Mouse (Mus musculus): ENCODE results near the gene Gmds.

The Gmds gene

DNA sequence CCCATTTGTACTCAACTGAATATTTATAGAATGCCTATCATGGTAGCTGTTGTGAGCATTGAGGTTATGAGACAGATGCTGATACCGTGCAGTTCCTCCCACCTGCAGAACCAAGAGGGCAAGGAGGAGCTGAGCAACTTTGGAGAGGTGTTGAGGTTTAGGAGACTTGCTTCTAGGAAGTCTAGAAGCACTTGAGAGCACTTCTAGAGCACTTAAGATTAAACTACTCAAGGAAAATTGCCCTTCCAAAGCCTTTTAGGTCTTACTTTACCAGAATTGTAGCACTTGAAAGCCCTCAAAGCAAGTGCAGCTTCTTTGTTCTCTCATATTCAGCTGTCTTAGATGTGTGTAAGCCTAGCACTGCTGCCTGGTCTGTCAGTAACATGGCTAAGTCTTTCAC lies 409.2 kb downstream of the Gmds start:
- no peak for DNase-seq

DNA sequence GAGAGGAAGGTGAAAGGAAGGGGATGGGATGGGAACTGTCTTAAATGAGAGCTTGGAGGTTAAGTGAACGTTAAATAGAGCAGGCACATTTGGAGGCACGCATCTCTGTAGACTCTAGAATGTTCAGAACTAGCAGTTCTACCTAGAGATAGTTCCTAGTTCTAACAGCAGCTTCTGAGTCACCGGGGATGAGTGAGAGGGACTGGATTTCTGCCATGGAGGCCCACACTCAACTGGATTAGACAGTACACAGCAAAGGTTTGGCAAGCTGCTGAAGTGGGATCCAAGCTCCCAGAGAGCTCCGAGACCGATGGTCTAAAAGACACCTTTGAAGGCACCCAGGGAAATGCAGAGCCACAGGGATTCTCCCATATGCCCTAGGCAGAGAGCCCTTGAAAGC lies 411.9 kb downstream of the Gmds start:
- no peak for DNase-seq

DNA sequence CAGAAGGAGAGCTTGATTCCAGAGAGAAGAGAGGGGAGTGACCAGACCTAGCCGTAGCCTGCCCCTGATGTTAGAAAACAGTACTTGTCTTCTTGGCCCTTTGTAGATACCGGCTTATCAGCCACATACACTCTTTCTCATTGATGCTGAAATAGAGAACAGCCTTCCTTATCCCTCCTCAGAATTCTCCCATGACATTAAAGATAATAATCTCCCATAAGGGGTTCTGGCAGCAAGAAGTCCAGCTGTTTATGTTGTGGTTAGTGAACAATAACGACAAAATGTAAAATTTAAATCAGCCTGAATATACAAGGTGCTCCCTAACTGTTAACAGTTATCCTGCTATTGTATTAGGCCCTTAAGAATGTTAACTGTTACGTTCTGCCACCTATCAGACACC lies 414.0 kb downstream of the Gmds start:
- DNase-seq = no peak

DNA sequence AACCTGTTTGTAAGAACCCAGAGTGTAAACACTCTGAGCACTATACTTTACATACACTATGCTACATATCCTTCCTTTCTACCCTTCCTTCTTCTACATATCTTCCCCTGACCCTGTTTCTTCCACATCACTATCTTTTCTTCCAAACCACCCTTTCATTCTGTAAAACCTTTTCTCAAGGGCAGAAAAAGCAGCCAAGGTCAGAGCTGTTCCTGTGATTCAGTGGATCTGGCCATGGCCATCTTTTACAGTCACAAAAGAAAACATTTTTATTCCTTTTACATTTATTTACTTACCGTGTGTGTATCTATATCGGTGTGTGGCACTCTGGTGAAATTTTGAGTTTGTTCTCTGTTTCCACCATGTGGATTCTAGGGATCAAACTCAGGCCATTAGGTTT lies 418.8 kb downstream of the Gmds start:
- DNase-seq = no peak

DNA sequence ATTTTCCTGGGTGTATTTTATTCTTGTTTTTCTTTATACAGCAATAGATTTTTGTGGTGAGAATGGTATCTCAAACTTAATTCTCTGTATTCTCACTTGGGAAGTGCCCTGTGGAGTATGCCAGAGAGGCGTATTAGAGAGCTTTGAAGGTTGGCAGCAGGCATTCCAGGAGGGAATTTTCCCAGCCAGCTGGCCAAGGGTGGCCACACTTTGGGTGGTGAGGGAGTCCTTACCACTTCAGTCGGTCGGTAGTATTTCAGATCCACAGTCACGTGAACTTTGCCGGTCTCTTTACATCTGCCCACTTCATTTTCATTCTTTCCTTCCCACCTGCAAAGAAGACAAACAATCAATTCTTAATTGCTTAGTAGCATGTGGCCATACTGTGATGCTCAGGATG lies 421.2 kb downstream of the Gmds start:
- peak; percentile 46 for DNase-seq

DNA sequence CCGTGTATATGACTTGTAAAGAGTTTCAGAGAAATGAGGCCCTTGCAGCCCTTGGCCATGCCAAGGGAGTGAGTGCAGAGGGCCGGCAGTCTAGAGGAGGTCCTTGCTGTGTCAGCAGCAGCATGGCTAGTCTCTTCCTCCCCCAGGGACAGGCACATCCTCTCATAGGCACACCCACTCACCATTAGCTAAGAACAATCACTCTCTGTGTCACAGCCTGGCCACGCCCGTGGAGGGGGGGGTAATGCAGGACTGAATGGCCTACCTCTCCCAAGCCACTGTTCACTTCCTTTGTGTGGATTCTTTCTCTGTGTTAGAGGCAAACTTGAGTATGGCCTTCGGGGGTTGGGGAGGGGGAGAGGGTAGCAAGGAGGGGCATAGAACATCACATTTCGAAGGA lies 422.8 kb downstream of the Gmds start:
- DNase-seq = peak; percentile 96

DNA sequence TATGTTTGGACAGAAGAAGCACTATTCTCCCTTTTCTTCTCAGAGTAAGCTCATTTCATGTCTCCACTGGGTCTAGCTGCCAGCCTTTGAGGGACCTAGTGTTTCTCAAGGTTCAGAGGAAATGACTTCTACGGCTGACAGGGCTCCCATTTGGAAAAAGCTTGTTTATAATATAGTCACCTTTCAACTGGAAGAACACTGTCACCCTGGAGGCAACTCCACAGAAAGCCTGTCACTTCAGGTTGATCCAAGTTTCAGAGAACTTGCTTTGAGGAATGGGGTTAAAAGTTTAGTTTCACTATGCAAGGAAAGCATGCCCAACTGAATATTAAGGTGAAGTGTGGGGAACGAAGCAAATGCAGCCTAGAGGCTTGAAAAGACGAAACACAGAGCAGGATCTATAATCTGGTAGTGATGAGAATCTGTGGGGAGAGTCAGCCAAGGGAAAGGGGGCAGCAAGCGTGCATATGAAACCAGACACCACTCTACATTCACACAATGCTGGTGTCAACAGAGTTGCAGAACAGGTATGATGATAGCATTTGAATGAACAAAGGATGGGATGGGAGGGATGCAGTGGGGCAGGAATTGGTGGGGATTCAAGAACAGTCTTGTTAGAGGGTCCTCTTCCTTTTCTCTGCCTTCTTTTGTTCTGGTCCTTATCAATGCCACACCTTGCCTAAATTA lies 423.5 kb downstream of the Gmds start:
- peak; percentile 74 for DNase-seq

DNA sequence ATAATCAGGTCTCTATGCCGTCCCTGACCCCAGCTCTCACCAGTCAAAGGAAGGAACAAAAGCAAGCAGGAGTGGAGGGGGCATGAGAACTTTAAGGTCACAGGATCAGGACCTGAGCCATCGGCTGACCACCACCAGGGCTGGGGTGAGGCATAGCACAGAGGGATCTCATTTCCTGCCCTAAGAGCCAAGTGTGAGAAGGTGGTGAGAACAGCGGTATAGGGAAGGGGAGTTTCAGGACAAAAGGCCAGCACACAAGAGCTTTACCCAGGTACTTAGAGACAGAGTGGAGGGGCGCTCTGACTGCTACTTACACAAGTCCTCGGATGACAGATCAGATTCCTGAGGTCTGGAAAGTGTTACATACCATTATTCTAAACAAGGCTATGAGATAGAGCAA lies 426.6 kb downstream of the Gmds start:
- DNase-seq = peak; percentile 84

DNA sequence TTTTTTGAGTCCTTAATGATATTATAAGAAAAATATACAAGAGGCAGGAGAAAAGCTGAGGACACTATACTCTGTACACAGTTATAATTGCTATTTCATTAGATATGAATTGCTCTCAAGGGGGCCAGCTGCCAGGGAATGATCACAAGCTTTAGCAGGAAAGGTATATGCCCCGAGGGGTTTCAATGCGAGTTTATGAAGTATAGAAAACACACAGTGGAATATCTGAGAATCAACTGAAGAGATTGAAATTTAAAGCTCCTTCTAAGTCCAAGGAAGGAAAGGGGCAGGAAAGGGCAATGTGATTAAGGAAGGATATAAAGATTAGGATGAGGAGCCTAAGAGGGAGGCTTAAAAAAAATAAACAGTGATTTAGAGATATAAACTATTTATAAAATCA lies 427.2 kb downstream of the Gmds start:
- peak; percentile 35 for DNase-seq

DNA sequence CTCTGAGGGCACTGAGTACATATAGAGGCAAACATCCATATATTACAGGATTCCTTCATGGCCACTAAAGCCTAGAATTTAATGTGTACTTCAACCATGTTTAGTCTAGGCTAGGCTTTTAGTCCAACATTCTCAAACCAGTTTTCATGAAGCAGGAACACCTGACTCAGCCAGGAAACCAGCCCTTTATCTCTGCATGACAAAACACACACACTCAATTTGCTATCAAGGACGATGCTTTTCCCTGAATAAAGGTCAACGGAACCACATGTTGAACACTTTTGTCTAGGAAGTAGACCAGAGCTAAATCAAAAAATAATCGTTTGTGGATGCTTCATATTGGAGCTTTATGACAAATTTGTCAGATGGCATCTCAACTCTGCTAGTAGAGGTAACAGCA lies 429.5 kb downstream of the Gmds start:
- DNase-seq = peak; percentile 55

DNA sequence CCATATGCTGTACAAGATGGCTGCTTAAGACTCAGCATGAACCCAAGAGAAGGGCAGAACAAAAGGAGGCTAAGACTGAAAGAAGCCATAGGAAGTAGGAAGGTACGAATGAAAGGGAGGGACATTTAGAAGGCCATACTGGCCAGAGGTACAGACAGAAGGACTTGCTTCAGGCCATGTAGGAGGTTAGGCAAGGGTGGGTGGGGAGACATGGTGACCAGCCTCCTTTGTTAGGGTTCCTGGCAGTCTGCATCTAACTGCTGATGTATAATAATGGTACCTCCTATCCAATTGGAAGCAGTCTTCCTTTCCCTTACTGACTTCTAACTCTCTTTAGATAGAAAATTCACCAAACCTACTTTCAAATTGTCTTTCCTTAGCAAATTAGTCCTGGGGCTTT lies 432.0 kb downstream of the Gmds start:
- DNase-seq = no peak

DNA sequence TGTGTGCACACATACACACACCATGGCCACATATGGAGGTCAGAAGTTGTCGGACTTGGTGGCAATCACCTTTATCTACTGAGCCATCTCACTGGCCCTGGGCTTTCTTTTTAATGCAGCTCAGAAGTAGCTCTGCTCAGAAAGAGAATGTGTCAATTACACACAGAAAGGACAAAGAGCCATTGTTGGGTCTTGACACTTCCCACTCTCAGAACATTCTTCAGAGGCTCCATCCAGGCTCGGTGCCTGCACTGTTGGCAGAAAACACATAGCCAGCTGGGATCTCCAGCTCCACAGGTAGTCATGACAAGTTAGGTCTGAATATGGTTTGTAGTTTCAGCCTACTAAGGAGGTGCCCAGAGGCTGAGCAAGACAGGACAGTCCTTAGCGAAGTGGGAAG lies 438.3 kb downstream of the Gmds start:
- DNase-seq = peak; percentile 63

DNA sequence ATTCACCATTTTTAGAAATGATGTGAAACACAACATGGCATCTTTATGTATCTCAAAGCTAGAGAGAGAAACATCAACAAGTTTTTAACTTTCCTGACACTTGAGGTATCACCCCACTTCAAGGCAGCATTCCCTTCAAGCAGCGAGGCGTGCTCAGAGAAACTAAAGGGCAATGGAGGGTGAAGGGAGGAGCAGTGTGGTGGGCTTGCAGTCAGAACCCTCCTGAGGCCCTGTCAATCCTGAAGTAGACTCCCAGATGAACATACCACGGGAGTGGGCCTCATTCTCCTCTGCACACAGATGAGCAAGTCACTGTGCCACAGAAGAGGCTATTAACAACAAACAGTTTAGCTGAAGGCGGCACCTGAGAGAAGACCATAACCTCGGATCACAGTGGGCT lies 439.1 kb downstream of the Gmds start:
- peak; percentile 49 for DNase-seq

DNA sequence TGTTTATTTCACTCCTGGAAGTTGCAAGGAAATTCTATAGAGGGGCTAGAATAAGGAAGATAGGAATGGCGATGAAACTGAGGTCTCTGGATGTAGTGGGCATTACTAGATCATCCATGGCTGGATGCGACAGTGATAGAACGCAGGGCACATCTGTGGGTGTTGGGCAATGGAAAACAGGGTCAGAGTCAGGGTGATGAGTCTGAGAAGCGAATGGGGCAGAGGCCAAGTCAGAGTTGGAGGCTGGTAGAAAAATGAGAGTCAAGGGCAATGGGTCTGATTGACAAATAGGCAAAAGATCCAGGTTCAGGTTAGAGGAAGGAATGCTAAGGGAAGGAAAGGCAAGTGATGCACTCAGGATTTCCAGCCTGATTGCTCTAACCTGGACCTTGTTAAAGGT lies 441.0 kb downstream of the Gmds start:
- DNase-seq = peak; percentile 31

DNA sequence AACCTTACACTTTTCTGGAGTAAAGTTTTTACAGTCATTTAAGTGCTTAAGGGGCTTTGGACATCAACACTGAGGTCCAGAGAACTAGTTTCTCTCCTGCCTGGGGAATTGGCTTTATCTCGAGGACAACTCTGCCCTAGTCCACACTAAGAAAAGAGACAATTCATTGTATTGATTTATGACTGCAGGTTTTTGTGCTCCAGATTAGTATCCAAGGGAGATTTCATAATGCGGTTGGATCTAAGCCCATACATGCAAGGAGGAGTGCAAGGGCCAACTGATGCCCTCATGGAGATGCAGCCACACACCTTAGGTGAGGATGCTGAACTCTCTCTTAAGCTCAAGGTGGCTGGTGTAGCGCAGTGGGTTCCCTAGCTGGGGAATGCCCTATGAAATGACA lies 444.0 kb downstream of the Gmds start:
- DNase-seq = peak; percentile 22

DNA sequence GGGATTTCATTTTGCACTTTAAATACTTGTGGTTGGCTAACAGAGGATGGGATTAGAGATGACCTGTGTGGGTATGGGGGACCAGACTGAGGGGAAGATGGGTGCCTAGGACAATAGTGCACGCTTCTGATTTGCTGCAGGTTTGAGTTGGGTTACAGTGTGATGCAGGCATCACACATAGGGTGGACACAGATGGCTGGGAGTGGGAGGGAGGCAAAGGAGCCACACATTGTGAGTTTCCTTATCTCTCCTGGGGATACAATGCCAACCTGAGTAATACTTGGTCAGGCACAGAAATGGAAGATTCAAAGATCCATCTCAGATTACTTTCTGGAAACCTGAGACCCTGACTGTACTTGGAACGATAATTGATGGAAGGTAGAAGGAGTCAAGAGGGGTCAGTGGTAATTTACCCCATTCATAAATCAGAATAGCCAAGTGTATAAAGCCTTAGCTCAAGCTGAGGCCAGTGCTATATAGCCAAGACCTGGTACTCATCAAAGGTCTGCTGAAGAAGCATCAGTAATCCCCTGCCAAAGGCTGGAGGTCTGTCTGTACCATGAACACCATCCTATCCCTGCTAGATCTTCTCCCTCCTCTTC lies 445.5 kb downstream of the Gmds start:
- peak; percentile 17 for DNase-seq

DNA sequence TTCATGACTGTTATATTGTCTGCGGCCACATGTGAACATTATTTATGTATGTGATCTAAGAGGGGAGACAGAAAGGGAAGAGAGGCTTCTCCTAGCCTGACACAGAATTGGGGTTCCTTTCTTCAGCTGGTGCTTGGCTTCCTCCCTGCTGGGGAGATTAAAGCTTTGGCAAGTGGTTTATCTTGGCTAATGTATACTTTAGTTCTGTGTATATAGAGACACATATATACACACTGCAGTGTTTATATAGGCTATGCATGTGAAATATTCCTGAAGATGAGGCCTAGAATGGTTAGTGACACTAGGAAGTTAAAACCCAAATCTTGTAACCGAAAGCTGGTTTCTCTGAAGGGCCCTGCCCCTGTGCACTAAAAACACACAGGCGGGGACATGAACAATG lies 450.0 kb downstream of the Gmds start:
- DNase-seq = peak; percentile 40

DNA sequence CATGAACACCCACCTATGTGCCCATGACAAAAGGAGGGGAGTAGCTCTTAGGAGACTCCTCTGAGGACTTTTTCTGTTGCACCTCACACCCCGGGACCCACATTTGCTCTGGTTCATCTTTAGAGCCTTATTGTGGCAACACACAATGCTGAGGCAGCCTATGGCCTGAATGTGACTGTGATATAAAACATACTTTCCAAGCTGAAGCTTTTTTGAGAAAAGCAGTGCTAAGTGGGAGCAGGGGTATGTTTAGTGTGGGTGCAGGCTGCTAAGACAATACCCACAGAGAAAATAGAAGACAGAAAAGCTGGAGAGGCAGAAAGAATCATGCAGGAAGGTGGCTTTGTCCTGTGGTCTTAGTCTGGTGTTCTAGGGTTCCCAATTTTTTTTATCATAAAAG lies 452.8 kb downstream of the Gmds start:
- DNase-seq = peak; percentile 74

DNA sequence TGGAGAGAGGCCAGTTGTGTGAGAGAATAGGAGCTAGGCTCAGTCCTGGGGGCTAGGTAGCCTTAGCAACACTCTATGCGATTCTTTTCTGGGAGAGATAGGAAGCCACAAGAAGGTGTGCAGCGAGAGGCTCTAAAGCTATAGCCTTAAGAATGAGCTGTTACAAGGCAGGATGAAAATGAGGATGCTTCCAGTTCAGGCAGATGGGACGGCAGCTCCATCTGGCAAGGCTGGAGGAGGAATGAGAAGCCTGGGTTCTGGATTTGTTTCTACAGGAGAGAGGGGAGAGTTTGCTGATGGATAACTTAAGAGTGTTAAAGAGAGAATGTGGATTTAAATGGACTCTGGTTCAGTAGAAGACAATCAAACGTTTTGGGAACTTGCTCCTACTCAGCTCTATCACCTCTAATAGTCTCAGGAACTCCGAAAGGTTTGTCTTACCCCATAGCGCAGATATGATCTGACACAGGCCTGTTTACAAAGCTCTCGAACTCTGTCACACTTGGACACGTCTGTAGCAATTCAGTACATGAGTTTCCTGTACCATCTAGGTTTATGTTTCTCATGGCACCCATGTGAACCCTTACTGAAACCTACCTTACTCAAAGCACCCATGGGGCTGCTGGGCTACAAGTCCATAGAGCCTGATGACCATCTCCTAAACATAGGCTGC lies 459.6 kb downstream of the Gmds start:
- DNase-seq = peak; percentile 65

DNA sequence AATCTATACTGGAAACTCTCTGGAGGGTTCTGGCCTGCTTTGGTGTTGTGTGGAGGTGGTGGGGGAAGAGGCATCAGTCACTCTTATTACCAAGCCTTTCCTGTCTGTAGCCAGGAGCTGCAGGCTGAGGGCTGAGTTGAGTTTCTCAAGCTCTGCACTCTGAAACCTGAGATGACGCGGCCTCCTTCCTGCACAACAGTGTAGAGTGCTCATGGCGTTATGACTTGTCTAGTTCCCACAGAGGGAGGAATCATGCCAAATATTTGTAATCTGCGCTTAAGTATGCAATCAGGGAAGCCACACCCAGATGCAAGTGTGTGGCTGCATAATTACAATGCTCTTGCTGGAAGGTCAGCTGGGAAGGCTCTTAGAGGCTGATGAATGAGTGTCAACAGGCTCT lies 461.5 kb downstream of the Gmds start:
- peak; percentile 95 for DNase-seq

DNA sequence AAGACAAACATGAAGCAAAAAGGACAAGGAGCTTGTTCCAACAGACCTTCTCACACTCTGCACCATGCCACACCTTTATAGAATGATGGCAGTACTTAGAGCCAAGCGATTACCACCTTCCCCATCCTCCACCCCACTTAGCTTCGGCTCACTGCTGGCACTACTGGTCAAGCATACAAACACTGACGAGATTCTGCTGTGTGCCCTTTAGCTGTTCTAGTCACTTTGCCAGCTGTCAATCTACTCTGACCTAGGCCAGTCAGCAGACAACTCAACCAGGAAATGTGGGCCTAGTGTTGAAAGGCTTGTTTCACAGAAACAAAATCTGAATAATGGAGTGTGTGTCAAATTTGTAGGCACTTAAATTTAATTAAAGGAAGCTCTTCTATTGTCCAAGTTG lies 464.1 kb downstream of the Gmds start:
- peak; percentile 93 for DNase-seq

DNA sequence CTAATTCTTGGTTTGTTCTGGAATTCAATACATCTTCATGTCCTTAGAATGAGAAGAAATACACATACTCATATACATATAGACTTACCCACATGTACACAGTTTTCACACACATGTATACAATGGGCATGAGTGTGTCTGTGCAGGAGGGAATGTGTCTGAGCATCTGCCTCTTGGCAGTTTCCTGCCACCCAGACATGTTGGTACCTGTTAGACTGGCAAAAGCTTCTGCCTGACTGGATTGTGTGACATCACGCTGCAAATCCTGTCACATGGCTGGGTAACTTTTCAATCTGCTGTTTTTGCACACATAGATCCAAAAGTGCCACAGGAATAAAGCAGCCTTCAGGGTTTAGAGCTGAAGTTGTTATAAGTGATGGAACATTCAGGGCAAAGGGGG lies 465.3 kb downstream of the Gmds start:
- DNase-seq = no peak

DNA sequence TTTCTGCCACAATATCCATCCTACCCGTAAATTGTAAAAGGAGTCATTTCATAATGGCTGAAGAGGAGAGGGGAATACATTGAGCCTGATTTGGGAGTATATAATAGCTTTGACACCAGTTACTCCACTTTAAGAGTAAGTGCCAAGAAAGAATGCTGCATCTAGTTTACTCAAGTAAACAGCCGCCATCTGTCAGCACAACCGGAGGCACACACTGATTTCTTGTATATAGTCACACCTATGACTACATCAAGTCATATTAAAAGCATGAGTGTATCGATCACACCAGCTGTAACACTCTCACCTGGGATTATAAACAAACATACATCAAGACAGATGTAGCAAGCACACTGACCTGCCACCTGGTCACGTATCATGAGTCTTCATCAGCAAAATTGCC lies 473.8 kb downstream of the Gmds start:
- no peak for DNase-seq

DNA sequence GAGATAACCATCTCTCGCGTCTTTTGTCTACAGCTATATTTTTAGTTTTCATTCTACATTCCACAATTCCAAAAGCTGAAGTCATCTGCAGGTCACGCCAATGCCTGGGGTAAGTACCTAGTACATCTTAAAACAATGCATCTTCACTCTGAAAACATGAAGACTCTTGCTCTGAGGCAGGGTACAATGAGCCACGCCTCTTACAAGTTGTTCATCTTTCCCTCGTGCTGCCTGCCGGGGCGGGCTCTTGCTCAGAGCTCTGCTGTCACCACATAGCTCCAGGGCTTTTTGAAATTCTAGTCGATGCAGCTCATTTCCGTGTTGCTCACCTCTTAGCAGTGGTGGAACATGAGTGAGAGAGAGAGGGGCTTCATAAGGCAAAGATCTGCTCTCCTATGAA lies 475.1 kb downstream of the Gmds start:
- no peak for DNase-seq

DNA sequence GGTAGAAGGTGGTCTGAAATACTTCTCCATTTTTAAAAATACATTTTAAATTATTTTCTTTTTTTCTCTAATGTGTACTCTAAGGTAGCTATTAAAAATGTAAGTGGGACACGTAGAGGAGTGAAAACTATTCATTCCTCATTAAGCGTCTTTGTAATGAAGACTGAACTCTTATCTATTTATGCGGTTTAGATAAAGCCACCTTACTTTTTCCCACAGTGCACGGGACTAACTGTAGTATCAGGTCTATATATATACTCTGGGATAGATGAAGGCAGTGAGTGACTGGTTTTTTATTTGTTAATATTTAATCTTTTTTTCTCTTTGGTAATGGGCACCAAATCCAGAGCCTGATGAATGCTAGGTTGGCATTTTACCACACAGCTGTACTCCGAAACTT lies 478.3 kb downstream of the Gmds start:
- no peak for DNase-seq
